Mouse (Mus musculus) midbrain, embryonic 11.5 days (tissue): ENCODE data around the gene Bach2. TPM values are rescaled to one million over a fixed set of nuclear protein-coding genes. Genes with fewer than 3 reads are reported as not detected.
A peak's percentile ranks its signal among the peaks of the same experiment; 100 is the strongest.

ENCODE experiments used
- ATAC-seq: fragments of 200-750 bp; cut with Nextera tagmentation; 2 replicates; pipeline ENCODE4 v1.8.0; 2017; ENCODE audit warnings: moderate TSS enrichment, moderate library complexity; ENCODE audit not compliant: low FRiP score
- DNase-seq: peaks from one replicate; pipeline ENCODE4 v3.0.0; 2015; ENCODE audit warnings: low spot score; ENCODE audit errors: missing footprints
- H3K27ac ChIP-seq: fragments of 300-500 bp; sonication (generic); 2 replicates; pipeline ENCODE4 v1.5.1; 2014; ENCODE audit warnings: low read depth, low read length
- H3K27me3 ChIP-seq: fragments of 300-500 bp; sonication (generic); 2 replicates; pipeline ENCODE4 v1.6.1; 2014; ENCODE audit warnings: mild to moderate bottlenecking, low read length, moderate library complexity, mixed read lengths; ENCODE audit not compliant: control insufficient read depth, insufficient read depth
- H3K36me3 ChIP-seq: fragments of 300-500 bp; sonication (generic); 2 replicates; pipeline ENCODE4 v1.6.1; 2014; ENCODE audit warnings: mild to moderate bottlenecking, low read length, moderate library complexity, mixed read lengths; ENCODE audit not compliant: control insufficient read depth, insufficient read depth
- H3K4me1 ChIP-seq: fragments of 300-500 bp; sonication (generic); 2 replicates; pipeline ENCODE4 v1.6.1; 2014; ENCODE audit warnings: low read length; ENCODE audit not compliant: control insufficient read depth, insufficient read depth
- H3K4me2 ChIP-seq: fragments of 300-500 bp; sonication (generic); 2 replicates; pipeline ENCODE4 v1.6.1; 2014; ENCODE audit warnings: mild to moderate bottlenecking, moderate library complexity
- H3K4me3 ChIP-seq: fragments of 300-500 bp; sonication (generic); 2 replicates; pipeline ENCODE4 v1.5.1; 2014; ENCODE audit warnings: low read depth, low read length
- H3K9ac ChIP-seq: fragments of 300-500 bp; sonication (generic); 2 replicates; pipeline ENCODE4 v1.6.1; 2014; ENCODE audit warnings: low read length
- H3K9me3 ChIP-seq: fragments of 300-500 bp; sonication (generic); 2 replicates; pipeline ENCODE4 v1.6.1; 2016; ENCODE audit warnings: low read length; ENCODE audit not compliant: control insufficient read depth
- WGBS: fragments of 180-500 bp; shearing (Covaris S2); extraction: QIAGEN DNeasy Blood & Tissue Kit; methylation state at CpG from one replicate; pipeline ENCODE4 v1.1.7; 2014; 5-methylcytosine and 5-hydroxymethylcytosine counted together
- polyA plus RNA-seq: library from polyadenylated mRNA; unstranded; fragments of >200 nt; fragmentation: Nextera tagmentation; extraction: Ambion mirVana; gene quantifications from 2 replicates; pipeline ENCODE4 v1.2.1, GENCODE M21; 2014

The Bach2 gene
- polyA plus RNA-seq, 1 experiment from 2014 or later, result 13.2 TPM

DNA sequence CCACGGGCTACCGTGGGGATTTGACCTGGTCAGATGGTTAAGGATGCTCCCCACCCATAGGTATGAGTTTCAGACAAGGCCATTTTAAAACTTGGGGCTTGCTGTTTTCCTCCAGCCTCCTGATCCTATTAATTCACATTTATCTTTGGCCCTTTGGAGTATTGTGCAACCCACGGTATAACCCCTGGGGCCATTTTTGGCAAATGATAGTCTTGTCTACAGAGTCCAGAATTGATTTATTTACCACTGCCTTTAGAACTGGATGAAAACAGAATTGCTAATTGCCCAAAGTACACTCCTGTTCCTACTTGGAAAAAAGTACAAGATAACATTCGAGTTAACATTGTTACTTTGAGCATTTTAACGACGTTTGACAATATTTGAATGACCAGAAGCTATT lies 7.0 kb downstream of the Bach2 start:
- ATAC-seq (no peak), DNase-seq (no peak)
- H3K4me3 ChIP-seq, result no peak overlapping the region
- H3K27ac ChIP-seq, result no peak overlapping the region
- peaks cover 60% of the 10 kb centered on the region for H3K4me1 ChIP-seq
- no peak overlapping the region for H3K4me2 ChIP-seq
- no peaks in the 10 kb centered on the region for H3K36me3 ChIP-seq
- H3K9me3 ChIP-seq, result no peaks in the 10 kb centered on the region
- H3K27me3 ChIP-seq, result no peaks in the 10 kb centered on the region; the same call in 1 of the 2 replicates
- 92% methylated on average over 6 of the region's 6 CpGs for WGBS
- H3K9ac ChIP-seq, result no peak overlapping the region

DNA sequence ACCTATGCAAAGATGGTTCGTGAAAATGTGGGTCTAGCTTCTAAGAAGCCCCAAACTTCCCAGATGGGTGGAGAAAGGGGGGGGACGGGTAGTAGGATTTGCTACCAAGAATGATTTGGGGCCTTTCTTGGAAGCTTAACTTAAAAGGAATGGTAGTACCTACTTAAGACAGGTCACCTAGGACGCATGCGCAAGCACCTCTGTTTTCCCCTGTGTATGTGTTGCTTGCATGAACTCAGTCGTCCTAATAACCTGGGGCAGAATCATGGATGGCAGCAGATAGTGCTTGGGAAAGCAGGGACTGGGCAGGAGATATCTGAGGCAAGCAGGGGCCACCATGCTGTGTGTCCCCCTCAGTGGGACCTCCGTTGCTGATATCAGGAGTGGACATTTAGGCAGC lies 7.4 kb downstream of the Bach2 start:
- Histone ChIP-seq H3K27ac (no peak overlapping the region), H3K4me3 (no peak overlapping the region), H3K4me2 (no peak overlapping the region), H3K9me3 (no peaks in the 10 kb centered on the region), H3K36me3 (no peaks in the 10 kb centered on the region), H3K4me1 (peaks cover 60% of the 10 kb centered on the region), H3K9ac (no peak overlapping the region), H3K27me3 (no peaks in the 10 kb centered on the region; the same call in 1 of the 2 replicates)
- ATAC-seq, result no peak
- DNase-seq, result no peak
- WGBS, result 89% methylated on average over 6 of the region's 6 CpGs

DNA sequence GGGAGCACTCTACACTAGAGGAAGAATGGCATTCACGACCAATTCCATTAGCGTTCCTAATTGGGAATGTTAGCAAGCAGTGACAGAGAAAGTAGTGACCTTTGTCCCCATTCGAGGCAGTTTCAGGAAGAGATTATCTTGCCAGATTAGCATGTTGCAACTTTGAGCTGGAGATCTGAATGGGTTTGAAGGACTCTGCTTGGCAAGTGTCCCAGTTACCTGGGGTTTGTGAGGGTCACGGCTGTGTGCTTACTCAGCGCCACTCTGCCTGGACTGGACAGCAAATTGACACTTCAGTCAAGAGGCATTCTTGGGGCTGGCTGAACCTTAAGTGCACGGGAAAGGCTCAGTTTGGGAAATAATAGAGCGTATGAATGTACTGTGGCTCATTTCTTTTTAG lies 8.2 kb downstream of the Bach2 start:
- no peaks in the 10 kb centered on the region; the same call in 1 of the 2 replicates for H3K27me3 ChIP-seq
- no peak overlapping the region for H3K4me3 ChIP-seq
- 20% methylated on average over 7 of the region's 7 CpGs for WGBS
- no peak overlapping the region for H3K9ac ChIP-seq
- H3K27ac ChIP-seq, result no peak overlapping the region
- no peaks in the 10 kb centered on the region for H3K36me3 ChIP-seq
- H3K9me3 ChIP-seq, result no peaks in the 10 kb centered on the region
- ATAC-seq, result no peak
- DNase-seq, result peak; percentile 90
- no peak overlapping the region for H3K4me2 ChIP-seq
- H3K4me1 ChIP-seq, result peaks cover 58% of the 10 kb centered on the region

DNA sequence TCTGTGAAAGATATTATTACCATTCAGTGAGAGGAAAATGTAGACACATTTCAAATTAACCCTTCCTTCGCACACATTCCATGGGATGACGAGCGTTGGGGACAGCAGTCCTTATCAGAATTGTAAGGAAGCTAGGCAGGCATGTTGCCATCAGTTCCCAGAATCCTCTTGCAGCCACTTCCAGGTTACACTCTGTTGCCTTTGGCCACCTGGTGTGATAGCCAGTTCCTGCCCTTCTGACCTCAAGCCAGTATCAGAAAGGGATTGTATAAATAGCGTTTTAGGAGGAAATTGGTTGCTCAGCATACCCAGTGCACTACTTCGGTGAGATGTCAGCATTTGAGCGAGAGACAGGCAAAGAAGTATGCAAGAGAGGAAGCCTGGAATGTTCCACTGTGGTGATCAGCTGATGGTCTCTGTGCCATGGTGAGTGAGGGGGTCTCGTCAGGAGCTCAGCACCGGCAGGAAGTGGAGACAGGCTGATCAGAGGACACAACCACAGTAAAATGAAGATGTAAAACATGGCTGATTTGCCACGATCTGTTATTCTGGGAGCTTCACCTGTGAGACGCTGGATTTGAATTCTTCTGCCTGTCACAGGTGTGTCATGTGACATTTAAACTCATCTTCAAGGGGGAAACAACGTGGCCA lies 9.0 kb downstream of the Bach2 start:
- Histone ChIP-seq H3K9ac (no peak overlapping the region), H3K4me1 (peaks cover 56% of the 10 kb centered on the region), H3K27me3 (no peaks in the 10 kb centered on the region), H3K9me3 (no peaks in the 10 kb centered on the region), H3K27ac (no peak overlapping the region), H3K36me3 (no peaks in the 10 kb centered on the region), H3K4me2 (no peak overlapping the region), H3K4me3 (no peak overlapping the region)
- peak; percentile 83 for DNase-seq
- ATAC-seq, result no peak
- 66% methylated on average over 11 of the region's 11 CpGs for WGBS

DNA sequence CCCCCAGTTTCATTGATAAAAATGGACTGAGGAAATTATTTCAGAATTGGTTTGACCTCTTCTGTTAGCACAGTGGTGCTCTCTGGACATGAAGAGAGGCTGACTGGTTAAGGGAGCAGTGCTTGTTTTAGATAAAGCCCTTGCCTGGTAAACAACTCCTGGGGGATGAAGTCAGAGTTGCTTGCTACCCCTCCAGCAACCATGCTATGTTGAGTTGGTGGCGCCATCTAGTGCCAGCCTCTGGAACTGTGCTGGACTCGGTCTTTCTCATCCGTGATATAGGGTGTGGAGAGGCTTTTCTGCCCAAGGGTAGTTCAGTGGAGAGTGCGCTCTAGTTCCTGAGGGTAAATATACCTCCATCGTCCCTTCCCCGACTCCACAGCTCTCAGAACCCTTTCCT lies 9.6 kb downstream of the Bach2 start:
- no peak overlapping the region for H3K4me2 ChIP-seq
- DNase-seq (peak; percentile 98), ATAC-seq (no peak)
- H3K4me1 ChIP-seq, result peaks cover 50% of the 10 kb centered on the region
- no peak overlapping the region for H3K9ac ChIP-seq
- no peaks in the 10 kb centered on the region for H3K9me3 ChIP-seq
- H3K4me3 ChIP-seq, result no peak overlapping the region
- WGBS, result 42% methylated on average over 6 of the region's 6 CpGs
- H3K36me3 ChIP-seq, result no peaks in the 10 kb centered on the region
- H3K27me3 ChIP-seq, result no peaks in the 10 kb centered on the region
- H3K27ac ChIP-seq, result no peak overlapping the region

DNA sequence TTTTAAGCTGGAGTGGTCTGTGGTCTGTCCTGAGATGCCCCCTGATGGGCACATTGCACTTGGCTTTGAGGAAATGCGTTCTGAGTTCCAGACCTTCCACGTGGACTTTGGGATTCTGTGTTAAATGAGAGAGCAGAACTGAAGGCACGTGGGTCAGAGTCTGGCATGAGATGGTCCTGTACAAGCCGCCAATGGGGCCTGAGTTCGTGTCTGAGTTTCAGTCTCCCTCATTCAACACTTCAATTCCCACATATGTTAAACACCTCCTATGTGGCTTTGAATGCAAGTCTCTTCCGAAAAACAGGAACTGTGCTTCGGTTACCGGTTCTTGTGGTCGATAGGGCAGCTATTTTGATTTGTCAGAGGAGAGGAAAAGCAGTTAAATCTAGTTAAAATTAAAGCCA lies 10.4 kb downstream of the Bach2 start:
- ATAC-seq, result no peak
- DNase-seq, result peak; percentile 86
- Histone ChIP-seq H3K4me3 (no peak overlapping the region), H3K9me3 (no peaks in the 10 kb centered on the region), H3K4me1 (peaks cover 43% of the 10 kb centered on the region), H3K27ac (no peak overlapping the region), H3K9ac (no peak overlapping the region), H3K36me3 (no peaks in the 10 kb centered on the region), H3K4me2 (no peak overlapping the region), H3K27me3 (no peaks in the 10 kb centered on the region)
- 77% methylated on average over 9 of the region's 9 CpGs for WGBS

DNA sequence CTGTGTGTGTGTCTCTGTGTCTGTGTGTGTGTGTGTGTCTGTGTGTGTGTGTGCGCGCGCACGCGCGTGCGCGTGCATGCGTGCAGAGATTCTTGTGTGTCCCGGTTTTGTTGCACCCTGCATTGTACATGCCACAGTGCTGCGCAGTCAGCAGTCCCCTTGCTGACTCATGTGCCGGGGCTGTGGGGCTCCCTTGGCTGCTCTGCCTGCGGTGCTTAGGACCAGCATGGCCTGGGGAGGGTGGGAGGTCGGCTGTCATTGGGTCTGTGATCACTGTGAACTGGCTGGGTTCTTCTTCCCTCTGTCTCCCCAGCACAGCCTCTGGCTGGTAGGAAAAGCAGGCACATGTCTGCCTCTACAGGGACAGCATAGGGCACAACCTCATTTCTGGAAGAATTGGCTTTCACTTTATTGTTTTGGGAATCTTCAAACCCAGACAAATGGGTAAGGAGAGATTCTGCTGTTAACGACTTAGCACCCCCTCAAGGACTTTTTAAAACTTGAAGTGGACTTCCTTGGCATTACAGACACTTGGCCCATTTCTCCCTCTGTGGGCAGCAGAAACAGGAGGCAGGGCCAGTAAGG lies 11.2 kb downstream of the Bach2 start:
- Histone ChIP-seq H3K4me2 (peak overlapping the region; percentile 36), H3K4me1 (peaks cover 38% of the 10 kb centered on the region), H3K9ac (peak overlapping the region; percentile 45), H3K9me3 (no peaks in the 10 kb centered on the region), H3K4me3 (no peak overlapping the region), H3K36me3 (no peaks in the 10 kb centered on the region), H3K27ac (no peak overlapping the region; the same call in 1 of the 2 replicates), H3K27me3 (no peaks in the 10 kb centered on the region)
- peak; percentile 90 for DNase-seq
- 63% methylated on average over 15 of the region's 15 CpGs for WGBS
- peak; percentile 59 for ATAC-seq

DNA sequence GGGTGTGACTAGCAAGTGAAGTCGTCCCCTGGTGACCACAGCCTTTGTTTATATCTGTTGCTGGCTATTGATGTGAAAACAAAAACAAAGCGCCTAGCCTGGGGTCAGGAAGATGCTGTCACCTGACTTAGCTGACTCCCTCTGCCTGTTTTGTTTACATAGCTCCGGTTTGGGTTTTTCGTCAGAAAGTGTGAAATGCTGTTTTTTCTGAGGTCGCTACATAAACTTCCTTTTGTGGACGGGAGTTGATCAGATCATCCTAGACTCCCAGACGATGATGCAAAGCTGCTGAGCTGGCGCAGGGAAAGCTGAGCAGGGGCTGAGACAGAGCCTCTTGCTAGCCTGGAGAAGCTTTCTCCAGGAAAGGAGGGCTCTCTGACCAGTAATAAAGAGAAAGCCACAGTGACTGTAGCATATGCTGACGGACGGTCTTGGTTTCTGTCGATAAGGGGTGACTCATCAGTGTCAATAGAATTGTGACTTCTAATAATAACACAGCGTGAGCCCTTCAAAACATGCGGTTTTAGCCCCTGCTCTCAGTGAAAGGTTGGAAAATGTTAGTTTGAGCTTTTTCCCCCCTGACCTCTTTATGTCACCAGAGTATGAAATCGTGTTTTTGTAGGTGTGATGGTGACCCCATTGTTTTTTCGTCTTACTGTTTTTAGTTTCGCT lies 11.9 kb downstream of the Bach2 start:
- Histone ChIP-seq H3K9me3 (no peaks in the 10 kb centered on the region), H3K4me2 (peak overlapping the region; percentile 36), H3K27me3 (no peaks in the 10 kb centered on the region), H3K9ac (peak overlapping the region; percentile 29), H3K4me1 (peaks cover 38% of the 10 kb centered on the region), H3K36me3 (no peaks in the 10 kb centered on the region), H3K4me3 (0 out of 2 replicates have a peak overlapping the region, but pooled peaks have one; percentile 5), H3K27ac (peak overlapping the region; percentile 62)
- ATAC-seq, result peak; percentile 27; the same call in 1 of the 2 replicates
- DNase-seq, result peak; percentile 94
- WGBS, result 3% methylated on average over 16 of the region's 16 CpGs

DNA sequence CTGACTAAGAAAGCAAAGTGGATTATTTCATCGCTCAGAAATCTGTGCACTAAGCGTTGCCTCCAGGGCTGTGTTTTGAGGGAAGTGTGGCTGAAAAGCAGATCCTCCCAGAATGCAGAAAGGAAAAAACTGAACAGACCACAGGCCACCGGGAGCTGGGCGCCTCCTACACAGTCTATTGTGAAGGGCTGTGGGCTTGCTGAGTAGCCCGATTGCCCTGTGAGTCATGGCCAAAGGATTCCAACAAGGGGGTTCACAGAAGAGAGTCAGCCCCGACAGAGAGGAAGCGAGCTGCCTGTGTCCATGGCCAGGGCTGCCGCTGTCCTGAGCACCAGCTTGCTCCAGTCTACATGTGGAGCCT lies 12.4 kb downstream of the Bach2 start:
- peak; percentile 74 for ATAC-seq
- Histone ChIP-seq H3K9ac (peak overlapping the region; percentile 29), H3K4me1 (peaks cover 38% of the 10 kb centered on the region), H3K4me2 (peak overlapping the region; percentile 36), H3K9me3 (no peaks in the 10 kb centered on the region), H3K27ac (peak overlapping the region; percentile 52; the same call in 1 of the 2 replicates), H3K4me3 (no peak overlapping the region), H3K27me3 (no peaks in the 10 kb centered on the region), H3K36me3 (no peaks in the 10 kb centered on the region)
- WGBS, result 2% methylated on average over 8 of the region's 8 CpGs
- DNase-seq, result peak; percentile 95
